Mouse (Mus musculus) small intestine, adult 2 months (tissue): ENCODE results near the gene Cstf2t.

Experiments used
- CTCF ChIP-seq: fragments of 200-500 bp; IDR thresholded peaks from 2 replicates; pipeline ENCODE4 v1.5.1; 2012; ENCODE audit warnings: low read depth, mild to moderate bottlenecking, control low read depth, inconsistent platforms, low read length, moderate library complexity, mixed read lengths; ENCODE audit not compliant: insufficient replicate concordance, insufficient read length; ENCODE audit errors: extremely low read depth
- POLR2A ChIP-seq: fragments of 200-500 bp; IDR thresholded peaks from 2 replicates; pipeline ENCODE4 v1.6.1; 2012; ENCODE audit warnings: low read depth, mild to moderate bottlenecking, control low read depth, inconsistent platforms, low read length, moderate library complexity

GRCm38 (mm10) chr19:31078241-31078640, 4.4 kb upstream of the Cstf2t start:
- TF ChIP-seq POLR2A, result no peak
- no peak for TF ChIP-seq CTCF
